Mouse (Mus musculus) C2C12 (cell line): ENCODE measurements around the gene Tle2. TPM values are rescaled to one million over a fixed set of nuclear protein-coding genes. Genes with fewer than 3 reads are reported as not detected.

ENCODE experiments used
- H3K27me3 ChIP-seq: one replicate; pipeline ENCODE4 v1.6.1; 2011; ENCODE audit not compliant: control insufficient read depth, insufficient read depth, insufficient read length
- H3K36me3 ChIP-seq: one replicate; pipeline ENCODE4 v1.6.1; 2011; ENCODE audit not compliant: control insufficient read depth, insufficient read depth
- H3K4me3 ChIP-seq: one replicate; pipeline ENCODE4 v1.5.1; 2011; ENCODE audit warnings: mild to moderate bottlenecking, control low read depth; ENCODE audit not compliant: poor library complexity, insufficient read depth, severe bottlenecking
- H3K79me2 ChIP-seq: one replicate; pipeline ENCODE4 v1.6.1; 2011; ENCODE audit not compliant: control insufficient read depth, insufficient read depth
- H3K79me3 ChIP-seq: one replicate; pipeline ENCODE4 v1.6.1; 2011; ENCODE audit warnings: low read depth, control low read depth
- H3ac ChIP-seq: one replicate; pipeline ENCODE3; 2011; ENCODE audit warnings: low read depth; ENCODE audit not compliant: control insufficient read depth, insufficient read length
- CEBPB ChIP-seq: IDR thresholded peaks from one replicate; pipeline ENCODE4 v1.6.1; 2011; ENCODE audit warnings: low read depth, mild to moderate bottlenecking, control low read depth, moderate library complexity
- CTCF ChIP-seq: IDR thresholded peaks from one replicate; pipeline ENCODE4 v1.5.1; 2011; ENCODE audit not compliant: control insufficient read depth, insufficient read depth, insufficient read length
- FOSL1 ChIP-seq: IDR thresholded peaks from one replicate; pipeline ENCODE4 v1.8.0; 2011; ENCODE audit warnings: mild to moderate bottlenecking, low read length; ENCODE audit not compliant: poor library complexity, insufficient read depth, severe bottlenecking
- MAX ChIP-seq: IDR thresholded peaks from one replicate; pipeline ENCODE4 v1.6.1; 2011; ENCODE audit warnings: mild to moderate bottlenecking, control low read depth
- MYOD1 ChIP-seq: IDR thresholded peaks from one replicate; pipeline ENCODE4 v1.6.1; 2011; ENCODE audit warnings: low read depth; ENCODE audit not compliant: control insufficient read depth, insufficient read length
- MYOG ChIP-seq: IDR thresholded peaks from one replicate; pipeline ENCODE4 v1.6.1; 2011; ENCODE audit not compliant: control insufficient read depth, insufficient read length; ENCODE audit errors: extremely low read depth
- USF1 ChIP-seq: IDR thresholded peaks from one replicate; pipeline ENCODE4 v1.6.1; 2011; ENCODE audit warnings: low read depth, mild to moderate bottlenecking, control low read depth, moderate library complexity
- polyA plus RNA-seq: library from polyadenylated mRNA; unstranded; fragments of >200 nt; fragmentation: generic; extraction: Trizol; gene quantifications from one replicate; pipeline ENCODE4 v1.2.1, GENCODE M21; 2012; ENCODE audit warnings: missing spikeins

The Tle2 gene
- polyA plus RNA-seq, 1 experiment: 7.1 TPM

GRCm38 (mm10) chr10:81602741-81603151 is 28.4 kb downstream of the Tle2 start:
- H3K79me2 ChIP-seq: no peaks in the 10 kb centered on the region
- H3K4me3 ChIP-seq: no peak overlapping the region
- no peaks in the 10 kb centered on the region for H3K36me3 ChIP-seq
- H3K27me3 ChIP-seq: no peaks in the 10 kb centered on the region
- H3K79me3 ChIP-seq: no peaks in the 10 kb centered on the region
- H3ac ChIP-seq: no peak overlapping the region
- TF ChIP-seq CTCF: peak; percentile 22
- TF ChIP-seq USF1: no peak
- no peak for TF ChIP-seq FOSL1
- TF ChIP-seq MAX: no peak

- H3K79me3 ChIP-seq: no peaks in the 10 kb centered on the region
- no peak overlapping the region for H3ac ChIP-seq
- TF ChIP-seq MYOG (no peak), MAX (no peak), CTCF (no peak), CEBPB (no peak), FOSL1 (no peak), MYOD1 (no peak), USF1 (no peak)
- H3K27me3 ChIP-seq: no peaks in the 10 kb centered on the region
- no peaks in the 10 kb centered on the region for H3K79me2 ChIP-seq
- H3K36me3 ChIP-seq: no peaks in the 10 kb centered on the region
- H3K4me3 ChIP-seq: no peak overlapping the region
Measured at GRCm38 (mm10) chr10:81604019-81604967, 29.9 kb downstream of the Tle2 start.

GRCm38 (mm10) chr10:81604968-81605665 is 30.8 kb downstream of the Tle2 start:
- Histone ChIP-seq H3K4me3 (no peak overlapping the region), H3K79me3 (no peaks in the 10 kb centered on the region), H3K36me3 (no peaks in the 10 kb centered on the region), H3ac (no peak overlapping the region), H3K27me3 (no peaks in the 10 kb centered on the region), H3K79me2 (no peaks in the 10 kb centered on the region)
- TF ChIP-seq USF1 (no peak), CTCF (peak; percentile 78)

GRCm38 (mm10) chr10:81605666-81605973 is 31.3 kb downstream of the Tle2 start:
- no peaks in the 10 kb centered on the region for H3K27me3 ChIP-seq
- no peaks in the 10 kb centered on the region for H3K79me2 ChIP-seq
- no peak overlapping the region for H3K4me3 ChIP-seq
- H3ac ChIP-seq: peak overlapping the region; percentile 63
- no peaks in the 10 kb centered on the region for H3K36me3 ChIP-seq
- TF ChIP-seq MYOD1: no peak
- TF ChIP-seq CTCF: no peak
- no peak for TF ChIP-seq MYOG
- TF ChIP-seq FOSL1: no peak
- no peak for TF ChIP-seq MAX
- TF ChIP-seq CEBPB: no peak
- no peak for TF ChIP-seq USF1
- no peaks in the 10 kb centered on the region for H3K79me3 ChIP-seq

GRCm38 (mm10) chr10:81605974-81606751 is 31.8 kb downstream of the Tle2 start, which contains the start of gene BC025920:
TSS of gene BC025920 (plus strand) at chr10:81606270.
- Histone ChIP-seq H3K4me3 (peak within 1 kb of the TSS; percentile 37), H3K27me3 (no peaks in the 10 kb centered on the region), H3K36me3 (no peaks in the 10 kb centered on the region), H3ac (peak within 1 kb of the TSS; percentile 78), H3K79me3 (no peaks in the 10 kb centered on the region), H3K79me2 (no peaks in the 10 kb centered on the region)
- peak; percentile 13 for TF ChIP-seq USF1
- TF ChIP-seq CTCF: no peak
- no peak for TF ChIP-seq CEBPB
- peak; percentile 97 for TF ChIP-seq MAX
- TF ChIP-seq FOSL1: no peak
